Mouse (Mus musculus): ENCODE results near the gene Gm11555. TPM values are rescaled to one million over a fixed set of nuclear protein-coding genes. Genes with fewer than 3 reads are reported as not detected.
"Not testable (repeated sequence)": the region's sequence is repeated elsewhere in the genome, so short reads cannot be mapped to it uniquely, and the experiment has no call there.

The Gm11555 gene
- total and polyA plus RNA-seq, 3 experiments = not detected

- Histone ChIP-seq H3K4me3 (ENCODE audit: low read depth, low read length) (no peak within 1 kb of the TSS), H3K4me1 (ENCODE audit: insufficient read depth, low read depth, low read length) (no peaks in the 10 kb centered on the region), H3K36me3 (replicated peaks) (no peaks in the 10 kb centered on the region), H3K9me3 (replicated peaks) (peaks cover 2% of the 10 kb centered on the region), H3K27me3 (ENCODE audit: insufficient read depth, low read length) (no peaks in the 10 kb centered on the region)
- DNase-seq (ENCODE audit: low spot score) (no peak), ATAC-seq (ENCODE audit: extremely low read depth, insufficient number of reproducible peaks, low FRiP score, poor library complexity, severe bottlenecking) (no peak)
- TF ChIP-seq GATA2 (IDR thresholded peaks at IDR 0.05; ENCODE audit: borderline replicate concordance, low read depth, low read length) (no peak), CTCF (IDR thresholded peaks at IDR 0.05; ENCODE audit: low read depth, low read length) (no peak), POLR2AphosphoS5 (IDR thresholded peaks at IDR 0.05; ENCODE audit: insufficient replicate concordance, low read depth, low read length) (no peak)
Observed at GRCm38 (mm10) chr11:99614796-99615363, 35.2 kb downstream of the Gm11555 start, which contains the start of gene Krtap2-4. Gene Krtap2-4 (minus strand): TSS chr11:99614846.

- not testable (repeated sequence) for H3K36me3 ChIP-seq (replicated peaks); DNase-seq (ENCODE audit: low spot score); H3K4me1 ChIP-seq (ENCODE audit: insufficient read depth, low read depth, low read length); H3K4me3 ChIP-seq (ENCODE audit: low read depth, low read length); ATAC-seq (ENCODE audit: extremely low read depth, insufficient number of reproducible peaks, low FRiP score, poor library complexity, severe bottlenecking); H3K27me3 ChIP-seq (ENCODE audit: insufficient read depth, low read length)
- peaks cover 11% of the 10 kb centered on the region; the same call in 1 of the 2 replicates for H3K9me3 ChIP-seq (replicated peaks)
Observed at GRCm38 (mm10) chr11:99610089-99610488, 39.9 kb downstream of the Gm11555 start, which contains the start of gene Gm11937. Gene Gm11937 (minus strand): TSS chr11:99610189.

- no peaks in the 10 kb centered on the region for H3K27me3 ChIP-seq (ENCODE audit: insufficient read depth, low read length)
- H3K36me3 ChIP-seq (replicated peaks) = no peaks in the 10 kb centered on the region
- H3K4me1 ChIP-seq (ENCODE audit: insufficient read depth, low read depth, low read length) = no peaks in the 10 kb centered on the region
- peaks cover 14% of the 10 kb centered on the region for H3K9me3 ChIP-seq (replicated peaks)
- TF ChIP-seq POLR2AphosphoS5 (IDR thresholded peaks at IDR 0.05; ENCODE audit: insufficient replicate concordance, low read depth, low read length) (no peak), TAL1 (conservative IDR thresholded peaks at IDR 0.05; ENCODE audit: low read depth, low read length) (no peak), GATA2 (IDR thresholded peaks at IDR 0.05; ENCODE audit: borderline replicate concordance, low read depth, low read length) (no peak), CTCF (IDR thresholded peaks at IDR 0.05; ENCODE audit: low read depth, low read length) (no peak), GATA1 (IDR thresholded peaks at IDR 0.05; ENCODE audit: borderline replicate concordance, low read length) (no peak)
- ATAC-seq (ENCODE audit: extremely low read depth, insufficient number of reproducible peaks, low FRiP score, poor library complexity, severe bottlenecking) (no peak), DNase-seq (ENCODE audit: low spot score) (no peak)
- H3K4me3 ChIP-seq (ENCODE audit: low read depth, low read length) = no peak overlapping the region
Observed at GRCm38 (mm10) chr11:99609126-99609525, 40.9 kb downstream of the Gm11555 start.

- not testable (repeated sequence) for H3K4me3 ChIP-seq (ENCODE audit: low read depth, low read length); ATAC-seq (ENCODE audit: extremely low read depth, insufficient number of reproducible peaks, low FRiP score, poor library complexity, severe bottlenecking); H3K4me1 ChIP-seq (ENCODE audit: insufficient read depth, low read depth, low read length); H3K27me3 ChIP-seq (ENCODE audit: insufficient read depth, low read length); DNase-seq (ENCODE audit: low spot score); H3K36me3 ChIP-seq (replicated peaks)
- peaks cover 12% of the 10 kb centered on the region for H3K9me3 ChIP-seq (replicated peaks)
Observed at GRCm38 (mm10) chr11:99603208-99603607, 46.8 kb downstream of the Gm11555 start, which contains the start of gene Gm11938. Gene Gm11938 (minus strand): TSS chr11:99603308.

Other genes with a start within 250 kb of the Gm11555 start
Only the 20 nearest of the 38 such genes appear.
- not detected in 2 replicates for gene Krt40, start 107.1 kb downstream of the Gm11555 start, total RNA-seq (2014; fragmentation: Nextera tagmentation)
- gene Krt40, start 107.1 kb downstream of the Gm11555 start, total RNA-seq (2017) = 0.16 TPM in 1 of 2 replicates, not detected in the other
- not detected in 2 replicates for gene Krt40, start 107.1 kb downstream of the Gm11555 start, polyA plus RNA-seq (2012)
- gene Krtap3-3, start 99.4 kb downstream of the Gm11555 start, total RNA-seq (2014; fragmentation: Nextera tagmentation) = not detected in 2 replicates
- not detected in 2 replicates for gene Krtap3-3, start 99.4 kb downstream of the Gm11555 start, total RNA-seq (2017)
- gene Krtap3-3, start 99.4 kb downstream of the Gm11555 start, polyA plus RNA-seq (2012) = not detected in 2 replicates
- not detected in 2 replicates for gene Krtap3-2, start 93.4 kb downstream of the Gm11555 start, total RNA-seq (2014; fragmentation: Nextera tagmentation)
- gene Krtap3-2, start 93.4 kb downstream of the Gm11555 start, total RNA-seq (2017) = 0.16 and 0.23 TPM in 2 replicates
- not detected in 2 replicates for gene Krtap3-2, start 93.4 kb downstream of the Gm11555 start, polyA plus RNA-seq (2012)
- not detected in 2 replicates for gene Gm11939, start 90.8 kb downstream of the Gm11555 start, total RNA-seq (2014; fragmentation: Nextera tagmentation)
- gene Gm11939, start 90.8 kb downstream of the Gm11555 start, total RNA-seq (2017) = not detected in 2 replicates
- gene Gm11939, start 90.8 kb downstream of the Gm11555 start, polyA plus RNA-seq (2012) = not detected in 2 replicates
- gene Krtap3-1, start 83.6 kb downstream of the Gm11555 start, total RNA-seq (2014; fragmentation: Nextera tagmentation) = not detected in 2 replicates
- not detected in 2 replicates for gene Krtap3-1, start 83.6 kb downstream of the Gm11555 start, total RNA-seq (2017)
- not detected in 2 replicates for gene Krtap3-1, start 83.6 kb downstream of the Gm11555 start, polyA plus RNA-seq (2012)
- gene Krtap1-5, start 69.2 kb downstream of the Gm11555 start, total RNA-seq (2014; fragmentation: Nextera tagmentation) = not detected in 2 replicates
- 0.11 and 0.12 TPM in 2 replicates for gene Krtap1-5, start 69.2 kb downstream of the Gm11555 start, total RNA-seq (2017)
- not detected in 2 replicates for gene Krtap1-5, start 69.2 kb downstream of the Gm11555 start, polyA plus RNA-seq (2012)
- not detected in 2 replicates for gene Krtap1-4, start 66.6 kb downstream of the Gm11555 start, total RNA-seq (2014; fragmentation: Nextera tagmentation)
- gene Krtap1-4, start 66.6 kb downstream of the Gm11555 start, total RNA-seq (2017) = 0.41 TPM in 1 of 2 replicates, not detected in the other
- not detected in 2 replicates for gene Krtap1-4, start 66.6 kb downstream of the Gm11555 start, polyA plus RNA-seq (2012)
- gene Krtap1-3, start 58.9 kb downstream of the Gm11555 start, total RNA-seq (2014; fragmentation: Nextera tagmentation) = not detected in 2 replicates
- gene Krtap1-3, start 58.9 kb downstream of the Gm11555 start, total RNA-seq (2017) = not detected in 2 replicates
- not detected in 2 replicates for gene Krtap1-3, start 58.9 kb downstream of the Gm11555 start, polyA plus RNA-seq (2012)
- not detected in 2 replicates for gene Krtap9-3, start 52.1 kb downstream of the Gm11555 start, total RNA-seq (2014; fragmentation: Nextera tagmentation)
- 0.49 TPM in 1 of 2 replicates, not detected in the other for gene Krtap9-3, start 52.1 kb downstream of the Gm11555 start, total RNA-seq (2017)
- gene Krtap9-3, start 52.1 kb downstream of the Gm11555 start, polyA plus RNA-seq (2012) = not detected in 2 replicates
- not detected in 2 replicates for gene Gm11938, start 46.9 kb downstream of the Gm11555 start, total RNA-seq (2014; fragmentation: Nextera tagmentation)
- gene Gm11938, start 46.9 kb downstream of the Gm11555 start, total RNA-seq (2017) = not detected in 2 replicates
- gene Gm11938, start 46.9 kb downstream of the Gm11555 start, polyA plus RNA-seq (2012) = not detected in 2 replicates
- not detected in 2 replicates for gene Gm11937, start 40.0 kb downstream of the Gm11555 start, total RNA-seq (2014; fragmentation: Nextera tagmentation)
- not detected in 2 replicates for gene Gm11937, start 40.0 kb downstream of the Gm11555 start, total RNA-seq (2017)
- not detected in 2 replicates for gene Gm11937, start 40.0 kb downstream of the Gm11555 start, polyA plus RNA-seq (2012)
- not detected in 2 replicates for gene Krtap2-4, start 35.4 kb downstream of the Gm11555 start, total RNA-seq (2014; fragmentation: Nextera tagmentation)
- not detected in 2 replicates for gene Krtap2-4, start 35.4 kb downstream of the Gm11555 start, total RNA-seq (2017)
- gene Krtap2-4, start 35.4 kb downstream of the Gm11555 start, polyA plus RNA-seq (2012) = not detected in 2 replicates
- not detected in 2 replicates for gene Gm11562, start 29.8 kb downstream of the Gm11555 start, total RNA-seq (2014; fragmentation: Nextera tagmentation)
- not detected in 2 replicates for gene Gm11562, start 29.8 kb downstream of the Gm11555 start, total RNA-seq (2017)
- gene Gm11562, start 29.8 kb downstream of the Gm11555 start, polyA plus RNA-seq (2012) = not detected in 2 replicates
- gene Krtap4-1, start 22.0 kb downstream of the Gm11555 start, total RNA-seq (2014; fragmentation: Nextera tagmentation) = not detected in 2 replicates
- not detected in 2 replicates for gene Krtap4-1, start 22.0 kb downstream of the Gm11555 start, total RNA-seq (2017)
- not detected in 2 replicates for gene Krtap4-1, start 22.0 kb downstream of the Gm11555 start, polyA plus RNA-seq (2012)
- gene Krtap4-2, start 15.2 kb downstream of the Gm11555 start, total RNA-seq (2014; fragmentation: Nextera tagmentation) = not detected in 2 replicates
- gene Krtap4-2, start 15.2 kb downstream of the Gm11555 start, total RNA-seq (2017) = not detected in 2 replicates
- not detected in 2 replicates for gene Krtap4-2, start 15.2 kb downstream of the Gm11555 start, polyA plus RNA-seq (2012)
- gene Krtap4-7, start 6.1 kb downstream of the Gm11555 start, total RNA-seq (2014; fragmentation: Nextera tagmentation) = not detected in 2 replicates
- 0.33 and 0.46 TPM in 2 replicates for gene Krtap4-7, start 6.1 kb downstream of the Gm11555 start, total RNA-seq (2017)
- not detected in 2 replicates for gene Krtap4-7, start 6.1 kb downstream of the Gm11555 start, polyA plus RNA-seq (2012)
- gene Gm11563, start 8.7 kb upstream of the Gm11555 start, total RNA-seq (2014; fragmentation: Nextera tagmentation) = not detected in 2 replicates
- gene Gm11563, start 8.7 kb upstream of the Gm11555 start, total RNA-seq (2017) = not detected in 2 replicates
- gene Gm11563, start 8.7 kb upstream of the Gm11555 start, polyA plus RNA-seq (2012) = not detected in 2 replicates
- not detected in 2 replicates for gene Krtap4-6, start 15.7 kb upstream of the Gm11555 start, total RNA-seq (2014; fragmentation: Nextera tagmentation)
- 0.12 TPM in 1 of 2 replicates, not detected in the other for gene Krtap4-6, start 15.7 kb upstream of the Gm11555 start, total RNA-seq (2017)
- gene Krtap4-6, start 15.7 kb upstream of the Gm11555 start, polyA plus RNA-seq (2012) = not detected in 2 replicates
- not detected in 2 replicates for gene Gm14190, start 40.5 kb upstream of the Gm11555 start, total RNA-seq (2014; fragmentation: Nextera tagmentation)
- gene Gm14190, start 40.5 kb upstream of the Gm11555 start, total RNA-seq (2017) = not detected in 2 replicates
- not detected in 2 replicates for gene Gm14190, start 40.5 kb upstream of the Gm11555 start, polyA plus RNA-seq (2012)
- gene Gm14180, start 84.1 kb upstream of the Gm11555 start, total RNA-seq (2014; fragmentation: Nextera tagmentation) = not detected in 2 replicates
- gene Gm14180, start 84.1 kb upstream of the Gm11555 start, total RNA-seq (2017) = not detected in 2 replicates
- not detected in 2 replicates for gene Gm14180, start 84.1 kb upstream of the Gm11555 start, polyA plus RNA-seq (2012)

Measured in G1E (cell line).